In genomic region chr3:130922812-130923614, GRCm38 (mm10) we compare ENCODE assay signal across 10 mouse cellular contexts.
DNase-seq lines count a peak whose midpoint lies in the region; ATAC-seq and TF ChIP-seq lines count a peak whose summit lies in the region.
"Had no signal": no experiment of that assay in that cellular context is flagged by ENCODE, and none has a peak within 500 bp of the region (broad histone marks: within the 10 kb centered on the region; RNA-seq: fewer than 3 reads in every experiment).

No protein-coding gene starts in this region.

- H3K27me3 ChIP-seq in kidney, embryonic 14.5 days (ENCODE audit: control insufficient read depth, insufficient read depth, low read length) = 0 out of 2 replicates have a peak, but pooled peaks cover 4% of the 10 kb centered on the region
- peaks cover 32% of the 10 kb centered on the region for H3K27me3 ChIP-seq in forebrain, embryonic 10.5 days (ENCODE audit: poor library complexity, severe bottlenecking)
- no peaks in the 10 kb centered on the region for H3K27me3 ChIP-seq in limb, embryonic 11.5 days (ENCODE audit: control insufficient read depth, insufficient read depth, low read length)

- H3K4me3 ChIP-seq in kidney, embryonic 14.5 days (ENCODE audit: low read length) = peak overlapping the region; percentile 14; the same call in 1 of the 2 replicates
- H3K4me3 ChIP-seq in forebrain, embryonic 10.5 days = peak overlapping the region; percentile 39
- peak overlapping the region; percentile 12; the same call in 1 of the 2 replicates for H3K4me3 ChIP-seq in limb, embryonic 11.5 days (ENCODE audit: low read depth, low read length)
- H3K4me3 ChIP-seq in left cerebral cortex, adult 2 months = no peak overlapping the region
- H3K4me3 ChIP-seq: erythroblast, embryonic 14.5 days had no signal

- H3K4me2 ChIP-seq in kidney, embryonic 14.5 days (replicated peaks; ENCODE audit: low read depth, low read length) = peak overlapping the region; percentile 38
- H3K4me2 ChIP-seq in limb, embryonic 11.5 days (ENCODE audit: low read depth, severe bottlenecking) = peak overlapping the region; percentile 35

- ATAC-seq in kidney, embryonic 14.5 days (ENCODE audit: low FRiP score, low TSS enrichment) = no peak
- no peak for ATAC-seq in limb, embryonic 11.5 days (ENCODE audit: insufficient number of reproducible peaks, low FRiP score, low TSS enrichment, low read depth)

- no peaks in the 10 kb centered on the region for H3K9me3 ChIP-seq in kidney, embryonic 14.5 days (ENCODE audit: control insufficient read depth, low read length)
- no peaks in the 10 kb centered on the region for H3K9me3 ChIP-seq in forebrain, embryonic 10.5 days
- H3K9me3 ChIP-seq in limb, embryonic 11.5 days (ENCODE audit: control insufficient read depth, low read length) = no peaks in the 10 kb centered on the region

- no peaks in the 10 kb centered on the region for H3K36me3 ChIP-seq in kidney, embryonic 14.5 days (ENCODE audit: control insufficient read depth, insufficient read depth, low read length)
- no peaks in the 10 kb centered on the region for H3K36me3 ChIP-seq in forebrain, embryonic 10.5 days (replicated peaks)
- no peaks in the 10 kb centered on the region for H3K36me3 ChIP-seq in limb, embryonic 11.5 days (ENCODE audit: control insufficient read depth, insufficient read depth, low read length)

- intact Hi-C loops in left cerebral cortex, adult 2 months (cut with DNase I) = no loop called here

- DNase-seq in kidney, postnatal 14 days = no peak
- no peak for DNase-seq in forebrain, embryonic 10.5 days (ENCODE audit: extremely low spot score, low spot score)
- DNase-seq in limb, embryonic 11.5 days (ENCODE audit: low spot score) = peak; percentile 75
- peak; percentile 53 for DNase-seq in retina, embryonic 14.5 days (ENCODE audit: low spot score)
- DNase-seq in left cerebral cortex, adult 2 months (ENCODE audit: extremely low spot score in 1 of 2, low spot score in 2 of 2) = no peak
- no peak for DNase-seq in layer of hippocampus, adult 11-12 months (ENCODE audit: low spot score)
- no peak for DNase-seq in spleen, postnatal 10 days (ENCODE audit: low spot score in 2 of 2)
- DNase-seq: adrenal gland, postnatal 10 days had no signal

- H3K27ac ChIP-seq in kidney, embryonic 14.5 days (ENCODE audit: low read depth, low read length) = no peak overlapping the region
- H3K27ac ChIP-seq in forebrain, embryonic 10.5 days = peak overlapping the region; percentile 74
- no peak overlapping the region for H3K27ac ChIP-seq in limb, embryonic 11.5 days (replicated peaks; ENCODE audit: low read depth, low read length)
- no peak overlapping the region for H3K27ac ChIP-seq in left cerebral cortex, adult 2 months

- no peak for TF ChIP-seq CTCF in left cerebral cortex, adult 2 months (IDR thresholded peaks at IDR 0.05)

- H3K9ac ChIP-seq in kidney, embryonic 14.5 days (ENCODE audit: low read depth, low read length) = no peak overlapping the region
- H3K9ac ChIP-seq in limb, embryonic 11.5 days (ENCODE audit: low read length) = no peak overlapping the region; the same call in 1 of the 2 replicates

- 30% methylated on average over 23 of the region's 23 CpGs for WGBS in kidney, embryonic 14.5 days
- WGBS in forebrain, embryonic 10.5 days = 22% methylated on average over 23 of the region's 23 CpGs
- WGBS in limb, embryonic 11.5 days = 9% methylated on average over 23 of the region's 23 CpGs

- peaks cover 8% of the 10 kb centered on the region for H3K4me1 ChIP-seq in kidney, embryonic 14.5 days (ENCODE audit: control insufficient read depth, insufficient read depth, low read length)
- H3K4me1 ChIP-seq in forebrain, embryonic 10.5 days = peaks cover 30% of the 10 kb centered on the region
- H3K4me1 ChIP-seq in limb, embryonic 11.5 days (ENCODE audit: control insufficient read depth, insufficient read depth, low read length) = peaks cover 7% of the 10 kb centered on the region

Comparison
In these comparisons a context has a peak if more than half of its experiments do, and no peak if none do; other contexts are left out.
1. DNase-seq: peak in limb, embryonic 11.5 days (single experiment) and retina, embryonic 14.5 days (single experiment); none in kidney, postnatal 14 days (single experiment), forebrain, embryonic 10.5 days (single experiment), left cerebral cortex, adult 2 months (0 of 2), layer of hippocampus, adult 11-12 months (single experiment) and spleen, postnatal 10 days (0 of 2).